Mouse (Mus musculus) adipocyte (in vitro differentiated cells): Measurements from ENCODE around the gene Eml6.
"Not testable (repeated sequence)": the region's sequence is repeated elsewhere in the genome, so short reads cannot be mapped to it uniquely, and the experiment has no call there.

Source experiments
- DNase-seq: peaks from one replicate; pipeline ENCODE4 v3.0.0-alpha.2; 2016; ENCODE audit warnings: low spot score

Eml6 gene

DNA sequence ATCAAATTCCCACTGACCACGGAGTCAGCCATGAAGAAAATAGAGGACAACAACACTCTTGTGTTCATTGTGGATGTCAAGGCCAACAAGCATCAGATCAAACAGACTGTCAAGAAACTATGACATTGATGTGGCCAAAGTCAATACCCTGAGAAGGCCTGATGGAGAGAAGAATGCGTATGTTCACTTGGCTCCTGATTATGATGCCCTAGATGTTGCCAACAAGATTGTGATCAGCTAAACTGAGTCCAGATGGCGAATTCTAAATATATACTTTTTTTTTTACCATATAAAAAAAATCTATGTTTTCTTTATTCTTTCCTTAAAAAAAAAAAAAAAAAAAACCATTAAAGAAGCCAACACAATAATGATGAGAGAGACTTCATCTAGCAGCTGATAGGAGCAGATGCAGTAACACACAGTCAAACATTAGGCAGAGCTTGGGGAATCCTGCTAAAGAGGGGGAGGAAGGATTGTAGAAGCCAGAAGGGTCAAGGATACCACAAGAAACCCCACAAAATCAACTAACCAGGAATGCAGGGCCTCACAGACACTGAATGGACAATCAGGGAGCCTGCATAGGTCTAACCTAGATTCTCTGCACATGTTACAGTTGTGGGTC is 185.1 kb downstream of the Eml6 start:
- no peak for DNase-seq

GRCm38 (mm10) chr11:29839781-29840180 is 186.1 kb downstream of the Eml6 start:
- DNase-seq, result no peak

GRCm38 (mm10) chr11:29837066-29837465 is 188.8 kb downstream of the Eml6 start:
- no peak for DNase-seq

DNA sequence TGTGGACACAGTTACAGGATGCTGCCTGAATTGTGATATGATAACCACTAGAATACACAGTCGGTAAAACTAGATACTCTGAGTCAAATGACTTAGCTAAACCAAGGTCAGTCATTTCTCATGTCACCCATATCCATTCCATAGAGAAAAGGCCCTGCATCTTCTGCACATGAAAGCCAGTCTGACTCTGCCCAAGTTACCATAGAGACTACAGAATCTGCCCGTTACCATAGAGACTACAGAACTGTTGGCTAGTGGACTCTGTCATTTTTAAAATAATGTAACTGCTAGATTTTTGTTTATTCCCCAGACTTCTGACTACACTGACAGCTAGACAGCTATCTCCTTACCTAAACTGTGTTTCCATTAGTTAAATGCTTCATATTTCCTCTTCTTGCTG is 198.1 kb downstream of the Eml6 start:
- no peak for DNase-seq

DNA sequence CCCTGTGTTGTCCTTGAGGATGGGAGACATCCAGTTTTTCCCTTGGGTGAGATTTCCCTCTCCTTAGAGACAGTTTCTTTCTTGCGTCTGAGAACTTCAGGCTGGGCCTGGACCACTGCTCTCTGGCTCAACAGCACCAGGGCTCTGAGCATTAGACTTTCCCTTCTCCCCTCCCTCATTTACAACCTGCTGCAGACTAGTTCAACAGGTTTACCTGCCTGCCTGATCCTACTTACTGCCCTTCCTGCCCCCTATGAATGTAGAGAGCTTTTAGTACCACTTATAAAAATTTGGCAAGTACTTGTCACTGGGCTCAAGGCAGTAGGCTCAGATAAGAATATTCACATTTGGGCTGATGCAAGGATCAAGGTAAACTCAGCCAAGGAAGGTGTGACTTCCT is 199.8 kb downstream of the Eml6 start:
- no peak for DNase-seq

DNA sequence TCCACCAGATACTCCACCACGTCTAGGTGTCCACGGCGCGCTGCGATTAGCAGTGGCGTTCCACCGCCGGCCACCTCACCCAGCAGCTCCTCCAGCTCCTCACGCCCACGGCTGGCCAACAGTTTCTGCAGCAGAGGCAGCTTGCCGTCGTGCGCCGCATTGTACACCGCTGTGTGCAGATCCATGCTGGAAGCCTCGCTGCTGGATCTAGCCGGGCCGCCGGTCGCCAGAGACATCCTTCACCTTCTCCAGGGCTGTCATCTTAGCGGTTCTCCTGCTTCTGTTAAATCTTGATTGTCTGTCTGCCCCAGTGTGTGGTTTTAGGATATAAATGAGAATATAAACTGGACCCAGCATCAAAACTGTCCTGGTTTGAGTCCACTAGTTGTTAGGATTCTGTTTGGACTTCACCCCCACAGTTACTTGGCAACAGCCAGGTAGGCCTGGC is 200.5 kb downstream of the Eml6 start, which contains the start of gene 4931440F15Rik:
TSS of gene 4931440F15Rik (minus strand) at position 398 of the 448 bp plus-strand sequence.
- not testable (repeated sequence) for DNase-seq

- not testable (repeated sequence) for DNase-seq
Observed at GRCm38 (mm10) chr11:29824474-29825270, 201.2 kb downstream of the Eml6 start.

DNA sequence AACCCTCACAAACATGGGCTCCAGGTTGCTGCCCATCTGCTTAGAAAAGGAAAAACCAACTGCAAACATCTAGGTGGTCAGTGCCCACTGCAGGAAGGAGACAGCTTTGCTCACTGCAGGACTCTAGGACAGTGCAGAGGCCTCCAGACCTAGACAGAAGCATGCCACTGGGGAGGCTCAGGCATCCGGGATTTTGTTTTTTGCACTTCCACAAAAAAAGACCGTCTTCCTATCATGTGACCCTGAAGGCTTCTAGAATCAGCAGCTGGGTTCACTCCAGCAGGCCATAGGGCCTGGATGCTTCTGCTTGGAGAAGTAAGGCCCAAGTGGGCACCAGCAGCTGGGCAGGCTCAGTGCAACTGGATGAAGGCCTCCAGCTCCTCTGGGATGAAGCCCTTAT is 202.7 kb downstream of the Eml6 start:
- no peak for DNase-seq

GRCm38 (mm10) chr11:29815670-29816069 is 210.2 kb downstream of the Eml6 start:
- no peak for DNase-seq

DNA sequence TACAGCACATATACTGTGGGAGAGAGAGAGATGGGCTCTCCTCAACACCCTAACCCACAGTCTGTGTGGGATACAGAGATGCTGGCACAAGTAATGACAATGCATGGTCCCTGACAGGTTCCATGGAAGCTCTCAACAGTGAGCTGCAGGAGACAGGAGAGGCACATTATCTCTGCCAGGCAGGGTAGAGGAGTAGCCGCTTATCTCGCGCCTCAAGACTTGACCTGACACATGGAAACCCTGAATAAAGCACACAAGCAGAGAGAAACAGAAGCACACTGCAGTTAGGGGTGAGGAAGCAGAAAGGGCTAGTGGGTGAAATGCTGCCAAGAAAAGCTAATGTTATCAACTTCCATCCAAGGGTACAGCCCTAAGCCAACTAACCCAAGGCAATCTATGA is 210.6 kb downstream of the Eml6 start:
- no peak for DNase-seq

DNA sequence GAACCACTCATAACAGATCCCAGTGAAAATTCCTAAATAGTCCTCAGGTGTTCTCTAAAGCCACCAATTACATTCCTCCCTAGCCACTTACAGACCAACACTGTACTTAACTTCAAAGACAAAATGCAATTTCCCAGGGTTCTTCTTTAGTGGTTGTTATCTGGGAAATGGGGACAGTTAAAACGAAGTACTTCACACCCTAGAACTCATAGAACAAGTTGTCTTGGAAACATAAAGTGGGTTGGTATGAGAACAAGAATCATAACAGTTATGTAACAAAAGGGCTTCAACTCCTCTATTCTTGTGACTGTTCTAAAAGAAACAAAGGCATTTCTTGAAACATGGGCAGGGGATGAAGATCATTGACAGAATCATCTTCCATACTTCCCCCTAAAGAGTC is 212.6 kb downstream of the Eml6 start:
- DNase-seq, result no peak

- DNase-seq, result no peak
Observed at GRCm38 (mm10) chr11:29812475-29812874, 213.4 kb downstream of the Eml6 start.

DNA sequence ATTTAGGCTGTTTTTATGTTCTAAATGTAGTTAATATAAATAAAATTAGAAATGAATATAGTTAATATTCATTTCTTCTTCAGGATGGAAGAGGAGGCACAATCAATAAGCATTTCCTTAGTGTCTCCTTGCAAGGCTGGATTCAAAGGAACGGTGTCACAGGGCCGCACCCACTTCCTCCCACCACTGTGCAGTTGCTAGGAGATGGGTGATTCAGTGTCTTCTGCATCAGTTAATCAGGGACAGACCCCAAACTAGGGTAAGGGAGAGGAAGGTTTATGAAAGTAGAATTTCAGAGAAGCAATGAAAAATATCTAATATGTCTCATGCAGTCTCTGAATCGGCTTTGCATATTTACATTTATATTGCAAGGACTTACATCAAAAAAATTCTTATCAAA is 215.5 kb downstream of the Eml6 start:
- no peak for DNase-seq

DNA sequence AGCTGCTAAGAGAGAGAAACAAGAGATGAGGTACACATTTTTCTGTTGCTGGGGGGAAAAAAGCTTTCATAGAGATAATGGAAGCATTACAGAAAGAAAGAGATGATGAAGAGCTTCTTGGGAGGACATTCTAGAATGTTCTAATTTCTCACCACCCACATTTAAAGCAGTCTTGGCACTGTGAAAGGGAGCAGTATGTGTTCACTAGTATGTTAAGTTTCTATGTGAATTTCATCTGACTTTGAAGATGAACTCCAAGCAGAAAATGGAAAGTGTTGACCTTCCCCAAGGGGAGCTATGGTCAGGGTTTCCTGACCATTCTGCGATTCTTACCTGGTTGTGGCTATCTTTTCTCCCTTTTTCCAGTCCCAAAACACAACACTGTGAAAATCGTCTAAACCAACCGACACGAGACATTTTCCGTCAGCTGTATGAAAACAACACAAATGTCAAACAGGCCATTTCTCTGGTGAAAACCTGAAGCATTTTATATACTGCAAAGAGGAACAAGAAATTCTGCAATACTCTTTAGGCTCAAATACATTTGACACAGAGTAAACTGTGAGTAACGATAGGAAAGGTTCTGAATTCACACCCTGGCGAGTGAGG is 216.7 kb downstream of the Eml6 start:
- no peak for DNase-seq

DNA sequence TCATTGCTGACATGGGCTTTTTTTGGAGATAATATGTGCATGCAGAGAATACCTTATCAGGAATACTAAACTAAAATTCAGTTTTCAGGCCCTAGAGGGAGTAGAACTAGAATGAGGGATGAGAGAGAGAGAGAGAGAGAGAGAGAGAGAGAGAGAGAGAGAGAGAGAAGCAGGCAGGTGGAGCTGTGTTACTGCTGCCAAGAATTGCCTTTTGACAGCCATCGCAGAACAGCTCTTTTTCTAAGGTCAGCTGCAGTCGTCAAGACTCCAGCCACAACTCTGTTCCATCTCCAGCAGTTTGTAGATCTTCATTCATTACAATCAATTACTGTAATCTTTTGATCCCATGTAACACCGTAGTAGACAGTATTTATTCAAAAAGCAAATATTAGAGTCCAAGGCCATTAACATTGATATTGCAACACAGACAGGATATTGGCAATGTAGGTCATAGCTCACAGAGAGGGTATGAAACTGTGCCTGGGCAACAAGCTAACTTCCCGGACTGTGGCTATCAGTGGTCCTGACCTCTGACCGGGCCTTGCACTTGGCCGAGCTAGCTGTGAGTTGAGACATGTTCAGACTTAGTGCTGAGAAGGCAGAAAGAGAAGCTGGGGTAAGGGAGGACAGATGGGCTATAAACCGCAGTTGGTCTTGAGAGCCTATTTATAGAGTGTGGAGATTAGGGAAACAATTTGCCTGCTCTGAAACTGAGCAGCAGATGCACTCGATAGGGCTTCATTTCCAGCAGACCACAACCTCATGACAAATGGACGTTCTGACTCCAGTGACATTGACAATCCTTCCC is 217.5 kb downstream of the Eml6 start:
- DNase-seq, result peak; percentile 75

- peak; percentile 5 for DNase-seq
Observed at GRCm38 (mm10) chr11:29807325-29807724, 218.5 kb downstream of the Eml6 start.

DNA sequence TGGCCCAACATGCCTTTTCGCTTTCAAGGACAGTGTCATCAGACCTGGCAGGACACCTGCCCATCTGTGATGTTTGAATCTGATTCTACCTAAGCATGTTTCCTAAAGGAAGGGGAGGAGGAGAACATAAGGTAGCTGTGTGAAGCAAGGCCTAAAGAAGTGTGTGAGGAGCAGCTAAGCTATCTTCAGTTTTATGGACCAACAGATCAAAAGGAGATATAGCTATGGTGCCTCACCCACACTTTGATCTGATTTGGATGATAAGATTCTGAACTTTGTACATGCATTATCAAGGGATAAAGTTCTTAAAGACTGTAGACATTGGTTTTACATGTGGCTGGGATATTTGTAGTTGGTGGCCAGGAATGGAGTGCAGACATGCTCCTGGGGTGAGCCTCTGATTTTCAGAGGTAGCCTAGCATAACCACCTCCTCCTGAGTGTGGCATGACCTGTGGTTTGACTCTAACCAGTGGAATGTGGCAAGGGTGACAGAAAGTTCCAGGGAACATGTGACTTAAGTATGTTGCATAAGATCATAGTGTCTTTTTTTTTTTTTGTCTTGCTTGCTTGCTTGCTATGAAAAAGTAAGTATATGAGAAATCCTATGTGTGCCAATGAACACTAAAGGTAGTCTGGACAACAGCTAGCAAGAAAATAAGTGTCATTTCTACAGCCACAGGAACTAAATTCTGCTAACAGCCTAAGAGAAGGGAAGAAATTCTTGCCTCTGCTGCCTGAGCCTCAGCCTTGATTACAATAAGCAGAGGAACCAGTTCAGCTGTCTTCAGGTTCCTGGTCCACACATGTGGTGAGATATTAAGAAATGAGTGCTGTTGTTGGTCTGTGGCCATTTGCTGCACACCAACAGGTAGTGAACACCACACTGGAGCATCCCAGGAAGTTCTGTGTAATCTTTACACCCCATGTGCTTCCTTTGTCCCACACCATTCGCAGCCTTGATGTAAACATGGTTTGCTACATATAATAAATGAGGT is 224.1 kb downstream of the Eml6 start:
- DNase-seq, result peak; percentile 60

GRCm38 (mm10) chr11:29799839-29800238 is 226.0 kb downstream of the Eml6 start:
- DNase-seq, result no peak

DNA sequence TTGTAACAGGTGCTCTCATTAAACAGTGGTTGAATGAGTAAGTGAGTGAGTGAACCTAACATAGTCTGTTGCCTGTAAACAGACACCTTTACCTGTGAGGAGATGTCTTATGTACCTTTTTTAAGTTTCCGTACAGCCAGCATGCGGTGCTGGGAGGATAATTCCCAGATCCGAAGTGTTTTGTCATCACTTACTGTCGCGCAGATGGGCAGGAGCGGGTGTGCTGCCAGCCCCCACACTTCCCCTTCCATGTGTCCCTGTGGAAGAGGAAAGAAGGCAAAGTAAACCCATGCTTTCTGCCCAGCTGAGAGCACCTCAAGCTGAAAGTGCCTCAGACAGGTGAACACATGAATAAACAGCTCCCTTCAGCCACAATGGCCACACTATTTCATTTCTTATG is 230.7 kb downstream of the Eml6 start:
- no peak for DNase-seq

- DNase-seq, result no peak
Observed at GRCm38 (mm10) chr11:29794475-29794874, 231.4 kb downstream of the Eml6 start.

GRCm38 (mm10) chr11:29790796-29791195 is 235.0 kb downstream of the Eml6 start:
- DNase-seq, result no peak
